Mouse (Mus musculus) gastrocnemius, adult 8-10 months (tissue): Measurements from ENCODE around the gene Armh3. TPM values are rescaled to one million over a fixed set of nuclear protein-coding genes. Genes with fewer than 3 reads are reported as not detected.

Source experiments
- DNase-seq, 2 experiments: peaks; one replicate each; pipeline ENCODE4 v3.0.0; 2022; ENCODE audit warnings: low spot score in 2 of 2
- total RNA-seq, 4 experiments: library from RNA; stranded (reverse); gene quantifications; 2 replicates each; pipeline ENCODE4 v1.2.4; 2022

Gene Armh3
- total RNA-seq, 4 experiments from 2014 or later = 11.2 to 12.5 (median 12.1) TPM

DNA sequence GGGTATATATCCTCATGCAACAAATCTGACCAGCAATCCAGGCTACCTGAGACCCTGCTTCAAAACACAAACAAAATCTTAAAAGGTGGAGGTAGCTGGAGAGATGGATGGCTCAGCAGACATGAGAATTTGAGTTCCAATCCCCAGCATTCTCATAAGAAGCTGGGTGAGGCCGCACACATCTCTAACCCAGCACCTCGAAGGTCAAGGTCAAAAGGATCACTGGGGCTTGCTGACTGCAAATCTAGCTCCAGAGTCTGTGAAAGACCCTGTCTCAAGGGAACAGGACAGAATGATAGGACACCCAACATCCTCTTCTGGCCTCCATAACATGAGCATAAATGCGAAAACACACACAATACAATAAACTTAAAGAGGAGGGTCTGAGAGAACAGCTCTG lies 7.1 kb downstream of the Armh3 start:
- no peak for DNase-seq

GRCm38 (mm10) chr19:45988238-45988637 lies 10.1 kb downstream of the Armh3 start:
- DNase-seq = no peak

GRCm38 (mm10) chr19:45984379-45984778 lies 13.9 kb downstream of the Armh3 start:
- DNase-seq = no peak

- no peak for DNase-seq
These were observed 37.5 kb downstream of the Armh3 start for GRCm38 (mm10) chr19:45960770-45961169.

DNA sequence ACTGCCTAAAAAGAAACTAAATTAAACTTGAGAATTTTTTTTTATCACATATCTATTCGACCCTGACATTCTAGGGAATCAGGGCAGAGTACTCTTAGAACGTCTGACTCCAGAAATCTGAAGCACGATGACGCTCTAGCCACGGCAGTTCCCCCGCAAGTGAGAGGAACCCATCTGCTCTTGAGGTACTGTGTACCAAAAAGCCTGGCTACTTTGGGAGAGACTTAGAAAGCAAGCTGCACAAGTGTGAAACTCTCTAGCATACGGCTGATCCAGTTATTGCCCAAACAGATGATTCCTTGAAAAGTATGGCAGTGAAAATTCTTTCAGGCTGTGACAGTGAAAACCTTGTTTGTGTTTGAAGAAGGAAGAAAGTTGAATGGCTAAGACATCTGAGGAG lies 41.6 kb downstream of the Armh3 start:
- no peak for DNase-seq

DNA sequence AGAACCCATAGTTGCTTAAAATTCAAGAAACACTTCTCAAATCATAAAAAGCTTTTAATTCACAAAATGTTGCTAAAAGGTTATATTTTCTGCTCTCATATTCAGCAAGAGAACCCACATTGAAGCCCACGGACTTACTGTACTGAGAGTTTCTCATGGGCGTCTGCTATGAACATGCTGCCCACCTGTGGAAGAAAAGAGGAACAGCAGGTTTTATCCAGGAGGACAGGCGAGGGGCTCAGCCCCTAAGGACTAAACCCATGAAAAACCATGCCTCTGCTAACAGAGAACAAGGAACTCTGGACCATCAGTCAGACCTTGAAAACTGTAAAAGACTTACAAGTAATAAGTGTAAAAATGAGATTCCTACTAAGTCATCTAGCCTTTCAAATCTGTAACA lies 45.0 kb downstream of the Armh3 start:
- DNase-seq = no peak

DNA sequence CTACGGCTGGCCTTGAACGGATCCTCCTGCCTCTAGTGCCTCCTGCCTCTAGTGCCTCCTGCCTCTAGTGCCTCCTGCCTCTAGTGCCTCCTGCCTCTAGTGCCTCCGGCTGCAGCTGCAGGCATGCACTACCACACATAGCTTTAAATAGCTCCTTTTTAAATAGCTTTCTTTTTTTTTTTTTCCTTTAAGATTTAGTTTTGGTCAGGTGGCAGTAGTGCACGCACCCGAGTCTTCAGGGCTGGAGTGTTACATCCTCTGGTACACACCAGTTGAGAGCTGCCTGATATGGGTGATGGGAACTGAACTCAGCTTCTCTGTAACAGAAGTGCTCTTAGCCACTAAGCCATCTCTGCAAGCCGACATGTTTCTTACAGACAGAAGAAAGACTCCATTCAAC lies 49.1 kb downstream of the Armh3 start:
- DNase-seq = no peak

- DNase-seq = no peak
These were observed 50.5 kb downstream of the Armh3 start for GRCm38 (mm10) chr19:45947764-45948163.

DNA sequence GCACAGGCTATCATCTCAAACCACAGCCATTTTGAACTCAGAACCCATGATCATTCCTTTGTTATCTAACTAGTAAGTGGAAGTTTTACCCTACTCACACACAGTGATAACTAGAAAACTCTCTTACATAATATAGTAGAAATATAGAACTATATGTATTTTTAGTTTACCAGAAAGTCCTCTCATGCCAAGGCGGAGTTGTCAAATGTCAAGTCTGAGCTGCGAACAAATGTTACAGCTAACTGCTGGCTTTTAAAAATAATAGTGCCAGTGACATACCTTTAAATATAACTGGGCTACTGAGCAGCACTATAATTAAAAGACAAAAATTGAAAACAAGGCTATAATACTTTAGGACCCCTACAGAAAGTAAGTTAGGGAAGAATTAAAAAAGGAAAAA lies 51.0 kb downstream of the Armh3 start:
- no peak for DNase-seq

DNA sequence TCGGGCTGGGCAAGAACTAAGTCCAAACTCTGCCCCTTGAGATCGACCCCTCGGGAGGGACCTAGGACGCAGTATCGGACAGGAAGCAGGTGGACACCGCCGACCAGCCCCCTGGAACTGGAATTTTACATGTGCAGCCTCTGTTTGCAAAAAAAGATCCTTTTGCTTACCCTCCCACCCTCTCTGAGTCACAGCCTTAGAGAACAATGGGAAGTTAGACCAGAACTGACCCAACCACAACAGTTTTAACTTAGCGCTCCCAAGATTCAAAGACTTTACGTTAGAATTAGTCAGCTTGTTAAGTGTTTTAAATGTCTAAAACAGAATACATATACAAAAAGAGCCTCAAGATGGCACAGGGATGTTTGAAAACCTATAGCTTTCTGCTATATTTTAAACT lies 51.7 kb downstream of the Armh3 start:
- no peak for DNase-seq

- no peak for DNase-seq
These were observed 52.3 kb downstream of the Armh3 start for GRCm38 (mm10) chr19:45945986-45946385.

- no peak for DNase-seq
These were observed 54.5 kb downstream of the Armh3 start for GRCm38 (mm10) chr19:45943758-45944157.

DNA sequence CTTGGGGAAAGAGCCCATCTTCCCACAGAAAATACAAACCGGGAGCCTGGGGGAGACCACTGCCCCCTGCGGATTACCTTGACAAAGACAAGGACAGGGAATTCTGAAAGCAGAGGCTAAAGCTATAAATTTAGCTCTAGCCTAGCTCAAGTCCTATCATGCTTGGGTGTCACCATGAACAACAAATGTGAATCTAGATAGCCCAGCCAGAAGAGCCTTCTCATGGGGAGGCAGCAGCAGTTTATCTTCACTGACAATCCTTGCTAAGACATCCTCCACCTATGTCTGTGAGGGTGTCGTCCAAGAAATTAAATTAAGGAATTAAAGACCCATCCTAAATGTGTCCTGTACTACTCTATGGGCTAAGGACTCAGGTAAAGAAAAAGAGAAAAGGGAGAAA lies 60.2 kb downstream of the Armh3 start:
- DNase-seq = no peak

DNA sequence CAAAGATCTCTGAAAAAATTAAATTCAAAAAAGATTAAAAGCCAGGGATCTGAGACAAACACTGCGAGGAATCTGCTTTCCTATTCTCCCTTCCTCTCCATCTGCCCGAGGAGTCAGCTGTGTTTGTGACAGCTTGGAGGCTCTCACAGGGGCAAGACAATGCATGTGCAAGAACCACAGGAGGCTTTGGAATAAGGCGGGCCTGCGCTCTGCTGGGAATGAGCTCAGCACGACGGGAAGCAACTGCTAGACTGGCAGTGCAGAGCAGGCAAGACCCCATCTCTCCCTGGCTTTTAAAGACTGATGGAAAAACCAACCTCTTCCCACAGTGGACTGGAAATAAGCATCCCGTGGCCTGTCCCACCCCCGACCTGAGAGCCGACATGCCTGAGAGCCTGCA lies 60.8 kb downstream of the Armh3 start:
- DNase-seq = no peak

DNA sequence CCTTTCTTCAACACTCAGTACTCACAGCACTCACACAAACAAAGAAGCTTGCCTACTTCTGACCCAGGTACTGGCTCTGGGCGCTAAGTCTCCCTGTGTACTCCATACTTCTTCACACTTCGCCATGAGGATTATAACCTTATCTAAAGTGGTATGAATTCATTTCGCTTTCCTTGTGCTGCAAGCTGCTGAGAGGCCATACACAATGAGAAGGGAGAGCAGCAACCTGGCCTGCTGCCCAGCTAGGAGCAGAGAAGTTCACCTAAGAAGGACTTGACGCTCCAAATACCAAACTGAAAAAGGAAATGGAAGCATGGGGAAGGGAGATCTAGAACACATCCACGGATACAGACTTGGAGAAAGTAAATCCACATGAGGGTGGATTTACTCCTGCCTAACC lies 71.1 kb downstream of the Armh3 start:
- no peak for DNase-seq

DNA sequence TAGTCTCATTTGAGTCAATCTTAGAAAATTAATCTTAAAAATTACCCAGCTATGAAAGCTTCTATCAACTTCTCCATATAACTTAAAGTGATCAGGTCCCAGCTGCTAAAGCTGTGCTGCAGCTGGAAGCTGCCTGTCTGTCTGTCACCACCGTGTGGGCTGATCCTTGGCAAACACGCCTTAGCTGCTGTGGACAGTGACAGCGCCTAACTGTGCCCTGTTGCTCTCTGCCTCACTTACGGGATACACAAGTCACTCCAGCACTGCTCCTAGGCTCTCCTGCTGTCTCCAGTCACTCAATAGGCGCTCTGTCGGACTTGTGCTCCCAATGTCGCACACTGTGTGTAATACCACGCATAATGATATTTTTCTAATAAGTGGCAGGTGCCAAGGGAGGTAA lies 71.9 kb downstream of the Armh3 start:
- DNase-seq = no peak

GRCm38 (mm10) chr19:45920299-45921090 lies 77.8 kb downstream of the Armh3 start:
- DNase-seq = no peak

GRCm38 (mm10) chr19:45918406-45918805 lies 79.9 kb downstream of the Armh3 start:
- no peak for DNase-seq

DNA sequence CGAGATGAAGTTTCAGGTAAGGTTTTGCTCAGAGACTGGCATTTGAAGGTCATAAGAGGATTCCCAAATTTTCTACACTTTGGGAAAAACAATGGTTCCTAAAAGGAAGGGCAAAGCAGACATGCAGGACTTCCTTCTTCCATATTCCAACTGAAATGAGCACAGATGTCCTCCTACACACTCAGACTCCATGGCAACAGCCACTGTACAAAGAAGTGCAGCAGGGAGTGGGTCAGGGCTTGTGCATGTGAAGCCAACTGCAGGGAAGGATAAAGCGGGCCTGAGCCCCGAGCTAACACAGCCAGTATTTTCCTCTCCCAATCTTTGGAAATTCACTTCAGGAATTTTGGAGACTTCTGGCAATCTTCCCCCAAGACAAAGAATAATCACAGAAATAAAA lies 80.4 kb downstream of the Armh3 start:
- no peak for DNase-seq

GRCm38 (mm10) chr19:45916461-45916860 lies 81.8 kb downstream of the Armh3 start:
- no peak for DNase-seq

DNA sequence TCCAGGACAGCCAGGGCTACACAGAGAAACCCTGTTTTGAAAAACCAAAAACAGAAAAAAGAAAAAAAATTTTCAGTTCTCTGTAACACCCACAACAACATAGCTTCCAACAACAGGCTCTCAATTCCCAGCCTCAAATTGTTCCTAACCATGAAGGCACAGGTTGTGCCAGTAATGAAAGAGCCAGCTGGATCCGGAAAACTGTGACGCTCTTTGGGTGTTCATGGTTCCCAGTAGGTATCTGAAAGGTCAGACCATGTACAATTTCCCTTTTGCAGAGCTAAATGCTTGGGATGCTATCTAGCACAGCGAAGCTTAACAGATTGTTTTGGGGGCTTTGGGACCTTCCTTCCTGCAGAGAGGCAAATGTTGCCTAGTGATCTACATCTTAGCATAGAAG lies 82.3 kb downstream of the Armh3 start:
- no peak for DNase-seq

DNA sequence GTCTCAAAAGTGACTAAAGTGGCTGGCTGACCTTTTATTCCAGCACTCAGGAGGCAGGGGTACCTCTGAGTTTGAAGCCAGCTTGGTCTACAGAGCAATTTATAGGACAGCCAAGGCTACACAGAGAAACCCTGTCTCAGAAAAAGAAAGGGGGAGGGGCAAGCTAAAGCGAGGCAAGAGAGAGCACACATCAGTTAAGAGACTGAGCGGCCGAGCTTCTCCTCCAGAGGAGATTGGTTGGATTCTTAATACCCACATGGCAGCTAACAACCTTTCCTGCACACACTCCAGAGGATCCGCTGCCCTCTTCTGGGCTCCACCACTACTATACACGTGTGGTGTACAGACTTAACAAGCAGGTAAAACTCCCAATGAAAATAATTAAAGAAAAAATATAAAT lies 85.3 kb downstream of the Armh3 start:
- no peak for DNase-seq

GRCm38 (mm10) chr19:45912376-45912775 lies 85.9 kb downstream of the Armh3 start:
- DNase-seq = no peak
